ENCODE assay signal across 10 mouse cellular contexts in the genomic region with DNA sequence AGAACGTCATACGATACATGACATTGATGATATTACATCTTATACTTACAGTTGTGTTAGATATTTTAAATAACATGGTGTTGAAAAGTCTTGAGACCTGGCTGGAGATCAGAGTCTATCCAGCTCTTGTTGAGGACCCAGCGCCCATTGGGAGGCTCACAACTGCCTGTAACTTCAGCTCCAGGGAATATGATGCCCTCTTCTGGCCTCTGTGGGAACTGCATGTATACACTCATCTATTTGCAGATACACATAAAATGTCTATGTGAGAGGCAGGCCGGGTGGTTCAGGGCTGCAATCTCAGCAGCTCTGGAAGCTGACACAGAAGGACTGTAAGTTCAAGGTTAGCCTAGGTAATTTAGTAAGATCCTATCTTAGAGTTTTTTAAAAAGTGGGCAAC. TPM values are rescaled to one million over a fixed set of nuclear protein-coding genes. Genes with fewer than 3 reads are reported as not detected.
DNase-seq lines count a peak whose midpoint lies in the region; ATAC-seq and TF ChIP-seq lines count a peak whose summit lies in the region.
"Had no signal": no experiment of that assay in that cellular context is flagged by ENCODE, and none has a peak within 500 bp of the region (broad histone marks: within the 10 kb centered on the region; RNA-seq: fewer than 3 reads in every experiment).

No protein-coding gene starts in this region.

- no peaks in the 10 kb centered on the region for H3K27me3 ChIP-seq in kidney, adult 2 months (replicated peaks; ENCODE audit: control insufficient read depth, insufficient read depth, low read length)
- H3K27me3 ChIP-seq in kidney, embryonic 15.5 days: no peaks in the 10 kb centered on the region
- no peaks in the 10 kb centered on the region for H3K27me3 ChIP-seq in CH12.LX (replicated peaks)
- H3K27me3 ChIP-seq in limb, embryonic 10.5 days (ENCODE audit: low read depth, poor library complexity, severe bottlenecking): no peaks in the 10 kb centered on the region
- H3K27me3 ChIP-seq: forebrain, embryonic 13.5 days; liver, embryonic 15.5 days had no signal

- no peak overlapping the region for H3K9ac ChIP-seq in kidney, embryonic 15.5 days
- no peak overlapping the region for H3K9ac ChIP-seq in CH12.LX (ENCODE audit: insufficient read depth, low read depth)
- H3K9ac ChIP-seq: forebrain, embryonic 13.5 days; liver, embryonic 15.5 days had no signal

- no peak for TF ChIP-seq POLR2A in kidney, adult 2 months (IDR thresholded peaks at IDR 0.05; ENCODE audit: low read depth, low read length)
- TF ChIP-seq POLR2A in CH12.LX (IDR thresholded peaks at IDR 0.05; ENCODE audit: low read depth, low read length): no peak

- no peaks in the 10 kb centered on the region for H3K36me3 ChIP-seq in kidney, adult 2 months (ENCODE audit: control insufficient read depth, insufficient read depth, low read length)
- H3K36me3 ChIP-seq in kidney, embryonic 15.5 days: peaks cover 61% of the 10 kb centered on the region
- peaks cover 77 to 99% of the 10 kb centered on the region in 2 experiments for H3K36me3 ChIP-seq in CH12.LX (replicated peaks in 1 of 2; ENCODE audit: control insufficient read depth in 1 of 2, insufficient read depth in 1 of 2, low read length in 1 of 2)
- H3K36me3 ChIP-seq in limb, embryonic 10.5 days: peaks cover 95% of the 10 kb centered on the region

- TF ChIP-seq RAD21 in CH12.LX (IDR thresholded peaks at IDR 0.05; ENCODE audit: low read depth, low read length): peak; percentile 46

- TF ChIP-seq EP300 in CH12.LX (IDR thresholded peaks at IDR 0.05; ENCODE audit: low read length): no peak

- H3K4me2 ChIP-seq in kidney, embryonic 15.5 days: no peak overlapping the region
- H3K4me2 ChIP-seq in CH12.LX (ENCODE audit: insufficient read depth, low read depth, poor library complexity, severe bottlenecking): no peak overlapping the region
- H3K4me2 ChIP-seq: forebrain, embryonic 13.5 days; liver, embryonic 15.5 days had no signal

- H3K79me2 ChIP-seq in CH12.LX (replicated peaks; ENCODE audit: control insufficient read depth, extremely low read depth, insufficient read depth, poor library complexity, severe bottlenecking): 0 out of 2 replicates have a peak, but pooled peaks cover 4% of the 10 kb centered on the region

- H3K9me3 ChIP-seq in kidney, embryonic 15.5 days (replicated peaks): no peaks in the 10 kb centered on the region
- H3K9me3 ChIP-seq in CH12.LX (replicated peaks; ENCODE audit: low read length): peaks cover 4% of the 10 kb centered on the region
- no peaks in the 10 kb centered on the region for H3K9me3 ChIP-seq in limb, embryonic 10.5 days (replicated peaks)
- H3K9me3 ChIP-seq: forebrain, embryonic 13.5 days; liver, embryonic 15.5 days had no signal

- DNase-seq in kidney, adult 2 months: no peak
- DNase-seq in 3T3-L1 (ENCODE audit: low read depth, low spot score) (peak; percentile 50), CH12.LX (ENCODE audit: extremely low read depth) (no peak), MN1 (ENCODE audit: low spot score) (no peak)
- peak; percentile 39 for DNase-seq in limb, embryonic 10.5 days (ENCODE audit: low spot score)
- no peak for DNase-seq in ovary, postnatal 10 days (ENCODE audit: low spot score)

- no peak overlapping the region for H3K4me3 ChIP-seq in kidney, adult 2 months (ENCODE audit: insufficient read depth, low read depth, low read length)
- no peak overlapping the region for H3K4me3 ChIP-seq in kidney, embryonic 15.5 days (replicated peaks)
- no peak overlapping the region for H3K4me3 ChIP-seq in CH12.LX (replicated peaks in 1 of 3; ENCODE audit: low read depth in 2 of 3, low read length in 2 of 3, poor library complexity in 1 of 3)
- H3K4me3 ChIP-seq in limb, embryonic 10.5 days: no peak overlapping the region
- H3K4me3 ChIP-seq: forebrain, embryonic 13.5 days; liver, embryonic 15.5 days had no signal

- no peak for ATAC-seq in kidney, embryonic 15.5 days (replicated peaks; ENCODE audit: low FRiP score)
- ATAC-seq in inflammation-experienced regulatory T-cells, adult 6 months: no peak
- ATAC-seq: forebrain, embryonic 13.5 days had no signal

- peak; percentile 38 for TF ChIP-seq CTCF in kidney, adult 2 months (conservative IDR thresholded peaks at IDR 0.05; ENCODE audit: insufficient read depth, insufficient read length, low read depth, low read length)
- peak; percentile 53 to 61; a peak in 3 of 4 replicates for TF ChIP-seq CTCF in CH12.LX (conservative IDR thresholded peaks at IDR 0.05 in 1 of 2, IDR thresholded peaks at IDR 0.05 in 1 of 2; ENCODE audit: low read depth in 2 of 2, low read length in 2 of 2)

- in situ Hi-C loops in CH12.LX (cut with MboI; ENCODE audit: low pct_ligation_motif_present, low pct_unique_long_range_greater_than_20kb, low sequenced_read_pairs): no loop called here

- WGBS in kidney, adult 2 months: 96% methylated on average over 4 of the region's 4 CpGs
- 98% methylated on average over 4 of the region's 4 CpGs for WGBS in kidney, embryonic 15.5 days
- 96% methylated on average over 4 of the region's 4 CpGs for WGBS in limb, embryonic 10.5 days

- dilution Hi-C loops in CH12.LX (cut with MboI; ENCODE audit: extremely low pct_ligation_motif_present, extremely low pct_unique_long_range_greater_than_20kb, low sequenced_read_pairs): no loop called here

- H3K4me1 ChIP-seq in kidney, adult 2 months (ENCODE audit: control insufficient read depth, insufficient read depth, low read length): no peaks in the 10 kb centered on the region
- H3K4me1 ChIP-seq in kidney, embryonic 15.5 days: peaks cover 14% of the 10 kb centered on the region
- H3K4me1 ChIP-seq in CH12.LX (ENCODE audit: control insufficient read depth in 1 of 2, insufficient read depth in 2 of 2): peaks cover 8 to 33% of the 10 kb centered on the region in 2 experiments
- H3K4me1 ChIP-seq in limb, embryonic 10.5 days: peaks cover 12% of the 10 kb centered on the region; the same call in 1 of the 2 replicates
- H3K4me1 ChIP-seq: forebrain, embryonic 13.5 days had no signal

- H3K27ac ChIP-seq in kidney, adult 2 months (ENCODE audit: insufficient read depth, low read depth, low read length): no peak overlapping the region
- no peak overlapping the region for H3K27ac ChIP-seq in kidney, embryonic 15.5 days
- H3K27ac ChIP-seq in CH12.LX (ENCODE audit: insufficient read depth, low read depth): no peak overlapping the region
- no peak overlapping the region for H3K27ac ChIP-seq in limb, embryonic 10.5 days
- H3K27ac ChIP-seq: forebrain, embryonic 13.5 days; liver, embryonic 15.5 days had no signal

TF ChIP-seq in CH12.LX, 34 proteins besides CTCF, POLR2A, EP300 and RAD21:
- TF ChIP-seq ETS1 (conservative IDR thresholded peaks at IDR 0.05; ENCODE audit: low read depth, low read length) (no peak), SMC3 (IDR thresholded peaks at IDR 0.05; ENCODE audit: low read depth, low read length) (peak; percentile 53)

RNA-seq across cellular contexts. Expression of a gene that starts 32.2 kb away (rescaled TPM):
- polyA plus RNA-seq in kidney, adult 2 months (2012; rRNA removed): 29.7 and 30.4 TPM in 2 replicates
- polyA plus RNA-seq in kidney, embryonic 15.5 days (2015; fragmentation: Nextera tagmentation; extraction: Ambion mirVana): 34.1 and 38.9 TPM in 2 replicates
- total RNA-seq in CH12.LX (2012; rRNA removed) (60.5 and 64.5 TPM in 2 replicates), CH12.LX (2014; rRNA removed) (38.1 and 39.8 TPM in 2 replicates)
- polyA plus RNA-seq in CH12.LX (2012; ENCODE audit: insufficient read length, low read depth): 50.4 and 50.8 TPM in 2 replicates
- polyA plus RNA-seq in limb, embryonic 10.5 days (2016; fragmentation: Nextera tagmentation; extraction: Ambion mirVana): 47.1 and 47.4 TPM in 2 replicates
- polyA plus RNA-seq in inflammation-experienced regulatory T-cells, adult 6 months (2017; shearing (Covaris generic)): 10 to 100 TPM; 26.4 to 38.4 (median 36.7) TPM

RNA-seq across cellular contexts. Expression of a gene that starts 48.5 kb away (rescaled TPM):
- polyA plus RNA-seq in kidney, adult 2 months (2012; rRNA removed): 4.3 and 5.0 TPM in 2 replicates
- 14.1 and 15.2 TPM in 2 replicates for polyA plus RNA-seq in kidney, embryonic 15.5 days (2015; fragmentation: Nextera tagmentation; extraction: Ambion mirVana)
- total RNA-seq in CH12.LX (2012; rRNA removed) (2.5 and 4.7 TPM in 2 replicates), CH12.LX (2014; rRNA removed) (1.1 and 1.2 TPM in 2 replicates)
- 0.83 and 1.1 TPM in 2 replicates for polyA plus RNA-seq in CH12.LX (2012; ENCODE audit: insufficient read length, low read depth)
- polyA plus RNA-seq in limb, embryonic 10.5 days (2016; fragmentation: Nextera tagmentation; extraction: Ambion mirVana): 11.2 and 13.2 TPM in 2 replicates
- 10 to 100 TPM; 21.7 to 47.4 (median 28.6) TPM for polyA plus RNA-seq in inflammation-experienced regulatory T-cells, adult 6 months (2017; shearing (Covaris generic))

Comparison
In these comparisons a context has a peak if more than half of its experiments do, and no peak if none do; other contexts are left out.
1. DNase-seq: peak in 3T3-L1 (single experiment) and limb, embryonic 10.5 days (single experiment); none in kidney, adult 2 months (single experiment), CH12.LX (single experiment), ovary, postnatal 10 days (single experiment) and MN1 (single experiment).